In the genomic region with DNA sequence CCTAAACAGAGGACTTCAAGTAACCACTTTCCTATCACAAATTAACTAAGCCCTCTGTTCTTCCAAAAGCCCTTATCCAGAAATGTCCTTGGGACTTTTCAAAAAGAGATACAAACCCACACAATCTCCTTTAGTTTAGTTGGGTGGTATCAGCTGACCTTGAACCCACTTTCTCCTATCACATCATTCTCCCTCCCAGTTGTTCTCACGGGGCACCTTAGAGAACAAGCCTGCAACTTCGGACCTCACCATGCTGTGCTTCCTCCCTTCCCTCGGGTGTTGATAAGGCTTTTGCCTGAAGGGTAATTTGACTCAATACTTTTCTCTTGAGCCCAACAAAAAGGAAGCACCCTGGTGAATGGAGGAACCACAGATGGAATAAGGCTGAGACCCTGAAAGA, we compare ENCODE assay signal across 32 mouse cellular contexts. TPM values are rescaled to one million over a fixed set of nuclear protein-coding genes. Genes with fewer than 3 reads are reported as not detected.
"Had no signal": no experiment of that assay in that cellular context is flagged by ENCODE, and none has a peak within 500 bp of the region (broad histone marks: within the 10 kb centered on the region; RNA-seq: fewer than 3 reads in every experiment).

No protein-coding gene starts in this region.

- DNase-seq: cerebellum, adult 18-20 months; cerebellum, adult 2 months; cerebellum, adult 8-10 months; cerebellum, adult 9-10 months; cerebellum, adult 9-11 months; cerebellum, postnatal 10 days; cerebellum, postnatal 14 days; cerebellum, postnatal 25 days; cerebellum, postnatal 36 days; embryo, embryonic 11 days; forebrain, postnatal 0 days; gastrocnemius, adult 2 months; gastrocnemius, postnatal 10 days; gastrocnemius, postnatal 14 days; gastrocnemius, postnatal 25 days; gastrocnemius, postnatal 36 days; heart, adult 11 months had no signal

- H3K4me3 ChIP-seq: embryonic facial prominence, embryonic 10.5 days; embryonic facial prominence, embryonic 12.5 days; embryonic facial prominence, embryonic 13.5 days; embryonic facial prominence, embryonic 15.5 days; erythroblast, embryonic 14.5 days; forebrain, embryonic 10.5 days; forebrain, embryonic 12.5 days; forebrain, embryonic 13.5 days; forebrain, embryonic 15.5 days; gastrocnemius, adult 2 months had no signal

- H3K27ac ChIP-seq: embryonic facial prominence, embryonic 10.5 days; embryonic facial prominence, embryonic 12.5 days; embryonic facial prominence, embryonic 13.5 days; embryonic facial prominence, embryonic 15.5 days; forebrain, embryonic 10.5 days; forebrain, embryonic 12.5 days; forebrain, embryonic 13.5 days; forebrain, embryonic 15.5 days; gastrocnemius, adult 2 months had no signal

- H3K27me3 ChIP-seq: embryonic facial prominence, embryonic 12.5 days; embryonic facial prominence, embryonic 13.5 days; embryonic facial prominence, embryonic 15.5 days; forebrain, embryonic 13.5 days; forebrain, embryonic 15.5 days had no signal

- H3K9ac ChIP-seq: embryonic facial prominence, embryonic 12.5 days; embryonic facial prominence, embryonic 13.5 days; embryonic facial prominence, embryonic 15.5 days; forebrain, embryonic 12.5 days; forebrain, embryonic 13.5 days; forebrain, embryonic 15.5 days; forebrain, postnatal 0 days had no signal

- H3K9me3 ChIP-seq: embryonic facial prominence, embryonic 10.5 days; embryonic facial prominence, embryonic 12.5 days; embryonic facial prominence, embryonic 13.5 days; embryonic facial prominence, embryonic 15.5 days; forebrain, embryonic 10.5 days; forebrain, embryonic 12.5 days; forebrain, embryonic 13.5 days; forebrain, embryonic 15.5 days had no signal

- ATAC-seq: forebrain, embryonic 13.5 days; forebrain, embryonic 14.5 days; forebrain, embryonic 15.5 days; forebrain, embryonic 16.5 days; forebrain, postnatal 0 days had no signal

- H3K36me3 ChIP-seq: embryonic facial prominence, embryonic 10.5 days; embryonic facial prominence, embryonic 12.5 days; embryonic facial prominence, embryonic 13.5 days; embryonic facial prominence, embryonic 15.5 days; forebrain, embryonic 10.5 days; forebrain, embryonic 12.5 days; forebrain, embryonic 15.5 days had no signal

- H3K4me2 ChIP-seq: embryonic facial prominence, embryonic 12.5 days; embryonic facial prominence, embryonic 13.5 days; embryonic facial prominence, embryonic 15.5 days; forebrain, embryonic 12.5 days; forebrain, embryonic 13.5 days; forebrain, embryonic 15.5 days had no signal

RNA-seq across cellular contexts. Expression of a gene that starts 4.3 kb away (rescaled TPM):
- polyA plus RNA-seq: erythroblast, embryonic 14.5 days had no signal

RNA-seq across cellular contexts. Expression of a gene that starts 7.7 kb away (rescaled TPM):
- polyA plus RNA-seq: erythroblast, embryonic 14.5 days had no signal

RNA-seq across cellular contexts. Expression of a gene that starts 33.2 kb away (rescaled TPM):
- polyA plus RNA-seq: cerebellum, adult 2 months; cortical plate, adult 2 months; embryonic facial prominence, embryonic 10.5 days; embryonic facial prominence, embryonic 11.5 days; embryonic facial prominence, embryonic 12.5 days; embryonic facial prominence, embryonic 13.5 days; embryonic facial prominence, embryonic 15.5 days; forebrain, embryonic 10.5 days; forebrain, embryonic 11.5 days; forebrain, embryonic 12.5 days; forebrain, embryonic 14.5 days; forebrain, embryonic 15.5 days; forebrain, embryonic 16.5 days; forebrain, postnatal 0 days; frontal cortex, adult 2 months had no signal

RNA-seq across cellular contexts. Expression of a gene that starts 50.4 kb away (rescaled TPM):
- polyA plus RNA-seq: erythroblast, embryonic 14.5 days had no signal
